Mouse (Mus musculus) Patski (cell line): Measurements from ENCODE around the gene Zc3h18. TPM values are rescaled to one million over a fixed set of nuclear protein-coding genes. Genes with fewer than 3 reads are reported as not detected.

Source experiments
- ATAC-seq: fragments of 100-300 bp; one replicate; pipeline ENCODE4 v1.8.0; 2021
- CTCF ChIA-PET: fragments of 350-600 bp; sonication (Branson Sonifier 250); formaldehyde crosslinking; loops from one replicate; lab custom pipeline; 2022; ENCODE audit warnings: inconsistent platforms; lab: Charles Lee
- POLR2A ChIA-PET: fragments of 350-600 bp; sonication (Branson Sonifier 250); formaldehyde crosslinking; loops from one replicate; lab custom pipeline; 2022; ENCODE audit warnings: antibody characterized with exemption, inconsistent platforms; lab: Charles Lee
- DNase-seq: peaks from one replicate; pipeline ENCODE4 v3.0.0-alpha.2; 2011; ENCODE audit warnings: low read depth, low spot score
- H3K27me3 ChIP-seq: fragments of 371-371 bp; one replicate; pipeline ENCODE4 v1.5.1; 2021
- CTCF ChIP-seq: fragments of 100-300 bp; IDR thresholded peaks from one replicate; pipeline ENCODE4 v1.5.1; 2021
- in situ Hi-C: fragments of 300-500 bp; cut with MboI; formaldehyde crosslinking; loops from 3 replicates; pipeline ENCODE4 v1.11.1; 2018; ENCODE audit warnings: low pct_unique_long_range_greater_than_20kb, mixed read lengths
- polyA plus RNA-seq: library from polyadenylated mRNA; unstranded; gene quantifications from one replicate; pipeline ENCODE4 v1.2.3, GENCODE M21; 2021

Gene Zc3h18
- polyA plus RNA-seq, 1 experiment from 2014 or later: 54.1 TPM

DNA sequence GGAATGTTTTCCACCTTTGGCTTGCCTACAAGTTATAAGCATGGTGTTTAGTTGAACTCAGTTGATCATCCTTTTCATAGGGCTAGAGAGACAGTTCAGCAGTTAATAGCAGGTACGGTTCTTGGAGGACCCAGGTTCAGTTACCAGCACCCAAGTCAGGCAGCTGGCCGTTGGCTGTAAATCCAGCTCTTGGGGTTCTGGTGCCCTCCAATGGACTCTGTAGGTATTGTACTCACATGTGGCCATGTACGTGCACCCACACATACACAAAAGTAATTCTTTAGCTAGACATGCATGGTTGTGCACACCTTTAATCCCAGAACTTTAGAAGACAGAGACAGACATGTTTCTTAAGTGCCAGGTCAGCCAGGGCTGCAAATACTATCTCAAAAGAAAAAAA lies 12.9 kb downstream of the Zc3h18 start:
- in situ Hi-C loops: no loop called here
- H3K27me3 ChIP-seq: no peaks in the 10 kb centered on the region
- no peak for DNase-seq
- POLR2A ChIA-PET: no interaction called here
- CTCF ChIA-PET: interaction anchor here (1.0 to 1.1 kb wide), 2 partner anchors 8 to 12 kb away, joined by 3 read pairs; no protein-coding TSS in a partner anchor
- TF ChIP-seq CTCF: no peak
- ATAC-seq: no peak

DNA sequence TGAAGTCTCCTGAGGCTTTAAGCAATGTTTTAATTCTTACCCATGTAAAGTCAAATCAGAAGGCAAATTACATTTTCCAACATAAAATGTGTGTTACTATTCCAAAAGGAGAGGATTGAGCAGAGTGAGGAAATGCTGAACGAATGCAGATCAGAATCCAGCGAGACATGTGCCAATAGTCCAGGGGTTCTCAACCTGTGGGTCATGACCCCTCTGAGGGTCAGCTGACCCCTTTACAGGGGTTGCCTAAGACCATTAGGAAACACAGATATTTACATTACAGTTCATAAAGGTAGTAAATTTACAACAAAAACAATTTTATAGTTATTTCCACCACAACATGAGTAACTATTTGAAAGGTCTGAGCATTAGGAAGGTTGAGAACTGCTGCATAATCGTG lies 14.3 kb downstream of the Zc3h18 start:
- no peak for DNase-seq
- no peak for TF ChIP-seq CTCF
- in situ Hi-C loops: no loop called here
- ChIA-PET CTCF (no interaction called here), POLR2A (interaction anchor here (0.6 kb wide), 1 partner anchor 11 kb away, joined by 5 read pairs; no protein-coding TSS in a partner anchor)
- H3K27me3 ChIP-seq: no peaks in the 10 kb centered on the region
- no peak for ATAC-seq

DNA sequence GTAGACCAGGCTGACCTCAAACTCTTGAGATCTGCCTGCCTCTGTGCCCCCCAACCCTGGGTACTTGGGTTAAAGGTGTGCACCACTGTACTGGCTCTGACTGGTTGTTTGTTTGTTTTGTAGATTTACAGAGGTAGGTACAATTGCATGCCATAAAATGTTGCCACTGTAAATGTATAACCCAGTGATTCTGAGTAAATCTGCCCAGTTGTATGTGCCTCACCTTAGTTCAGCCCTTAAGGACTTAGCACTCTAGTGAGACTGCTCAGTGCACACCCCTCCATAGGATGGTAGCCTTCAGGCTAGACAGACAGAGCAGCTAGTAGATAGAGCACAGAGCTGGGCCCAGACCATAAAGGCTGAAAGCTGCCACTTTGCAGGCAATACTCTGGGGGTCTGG lies 17.3 kb downstream of the Zc3h18 start:
- in situ Hi-C loops: no loop called here
- POLR2A ChIA-PET: no interaction called here
- ATAC-seq: no peak
- no peak for DNase-seq
- TF ChIP-seq CTCF: no peak
- H3K27me3 ChIP-seq: no peaks in the 10 kb centered on the region
- CTCF ChIA-PET: interaction anchor here (1.2 kb wide), 1 partner anchor 10 kb away, joined by 4 read pairs; no protein-coding TSS in a partner anchor

GRCm38 (mm10) chr8:122395291-122395690 lies 18.9 kb downstream of the Zc3h18 start:
- CTCF ChIA-PET: no interaction called here
- H3K27me3 ChIP-seq: no peaks in the 10 kb centered on the region
- DNase-seq (no peak), ATAC-seq (no peak)
- in situ Hi-C loops: no loop called here
- TF ChIP-seq CTCF: no peak
- POLR2A ChIA-PET: interaction anchor here (0.7 kb wide), 1 partner anchor 92 kb away, joined by 4 read pairs; no protein-coding TSS in a partner anchor

DNA sequence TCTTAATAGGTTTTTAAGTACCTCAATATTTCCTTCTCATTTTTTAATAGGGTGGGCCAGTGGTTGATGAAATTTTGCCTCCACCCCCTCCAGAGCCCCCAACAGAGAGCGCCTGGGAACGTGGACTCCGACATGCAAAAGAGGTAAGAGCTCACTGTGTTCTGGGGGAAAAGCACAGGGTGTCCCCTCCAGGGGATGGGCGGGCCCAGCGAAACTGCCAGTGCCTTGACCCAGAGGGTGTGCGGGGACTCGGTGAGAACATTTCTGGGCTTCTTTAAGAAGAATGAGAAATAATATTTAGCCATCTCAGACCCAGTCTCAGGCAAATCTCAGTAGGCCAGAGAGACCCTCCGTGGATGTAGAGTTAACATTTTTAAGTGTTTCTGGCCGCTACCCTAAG lies 21.8 kb downstream of the Zc3h18 start:
- POLR2A ChIA-PET: interaction anchor here (1.3 kb wide), 1 partner anchor 55 kb away, joined by 3 read pairs; no protein-coding TSS in a partner anchor
- DNase-seq (no peak), ATAC-seq (no peak)
- no peak for TF ChIP-seq CTCF
- H3K27me3 ChIP-seq: no peaks in the 10 kb centered on the region
- CTCF ChIA-PET: interaction anchor here (0.9 kb wide), 1 partner anchor 9 kb away, joined by 3 read pairs; no protein-coding TSS in a partner anchor
- in situ Hi-C loops: no loop called here

DNA sequence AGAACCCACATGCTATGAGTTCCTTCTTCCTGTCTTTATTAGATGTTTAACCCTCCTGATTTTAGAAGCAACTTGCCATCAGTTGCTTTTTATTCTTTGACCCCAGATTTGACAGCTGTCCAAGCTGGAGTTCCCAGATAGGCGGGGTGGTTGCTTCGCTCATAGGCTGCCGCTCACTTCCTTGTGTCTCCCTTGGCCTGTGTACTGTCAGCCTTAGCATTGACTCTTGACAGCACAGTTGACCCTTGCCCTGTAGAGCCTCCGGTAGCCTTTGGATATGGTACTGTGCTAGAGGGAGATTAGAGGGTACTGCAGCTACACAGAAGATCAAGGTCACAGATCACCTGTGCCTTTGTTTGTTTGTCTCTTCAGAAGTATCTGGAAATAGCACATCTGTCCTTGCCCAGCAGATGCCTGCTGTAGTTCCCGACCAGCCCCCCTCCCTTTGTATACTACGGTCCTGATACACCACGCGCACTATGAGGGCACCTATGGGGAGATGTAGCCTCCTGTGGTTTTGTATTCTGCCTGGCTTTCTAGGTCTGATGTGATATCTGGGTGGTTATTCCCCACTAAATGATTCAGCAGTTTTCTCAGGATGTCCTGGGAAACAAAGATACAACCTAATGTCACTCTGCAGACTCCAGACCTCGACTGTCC lies 28.9 kb downstream of the Zc3h18 start:
- TF ChIP-seq CTCF: no peak
- ChIA-PET CTCF (no interaction called here), POLR2A (interaction anchor here (0.8 kb wide), 1 partner anchor 12 kb away, joined by 3 read pairs; no protein-coding TSS in a partner anchor)
- H3K27me3 ChIP-seq: no peaks in the 10 kb centered on the region
- ATAC-seq: no peak
- in situ Hi-C loops: no loop called here
- DNase-seq: no peak

DNA sequence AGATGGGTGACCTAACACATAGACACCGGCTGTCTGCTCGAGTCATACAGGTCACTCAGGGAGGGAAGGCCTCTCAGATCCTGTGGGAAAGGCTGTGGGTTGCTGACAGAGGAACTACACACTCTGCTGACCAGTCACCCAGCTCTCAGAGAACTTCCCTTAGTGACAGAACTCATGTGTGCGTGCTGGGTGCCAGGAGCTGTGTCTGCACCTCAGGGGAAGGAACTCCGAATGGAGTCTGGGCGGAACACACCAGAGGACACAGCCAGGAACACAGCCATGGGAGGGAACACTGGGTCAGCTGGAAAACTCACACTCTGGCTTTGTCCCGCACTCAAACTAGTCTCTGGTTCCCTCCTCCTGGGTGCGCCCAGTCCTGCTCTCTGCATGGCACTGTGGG lies 31.3 kb downstream of the Zc3h18 start:
- ATAC-seq: no peak
- DNase-seq: no peak
- POLR2A ChIA-PET: no interaction called here
- H3K27me3 ChIP-seq: no peaks in the 10 kb centered on the region
- CTCF ChIA-PET: no interaction called here
- TF ChIP-seq CTCF: no peak
- in situ Hi-C loops: no loop called here

- POLR2A ChIA-PET: no interaction called here
- CTCF ChIA-PET: no interaction called here
- H3K27me3 ChIP-seq: no peaks in the 10 kb centered on the region
- no peak for TF ChIP-seq CTCF
- in situ Hi-C loops: no loop called here
- DNase-seq (no peak), ATAC-seq (no peak)
These were observed 37.9 kb downstream of the Zc3h18 start for GRCm38 (mm10) chr8:122414311-122414710.

DNA sequence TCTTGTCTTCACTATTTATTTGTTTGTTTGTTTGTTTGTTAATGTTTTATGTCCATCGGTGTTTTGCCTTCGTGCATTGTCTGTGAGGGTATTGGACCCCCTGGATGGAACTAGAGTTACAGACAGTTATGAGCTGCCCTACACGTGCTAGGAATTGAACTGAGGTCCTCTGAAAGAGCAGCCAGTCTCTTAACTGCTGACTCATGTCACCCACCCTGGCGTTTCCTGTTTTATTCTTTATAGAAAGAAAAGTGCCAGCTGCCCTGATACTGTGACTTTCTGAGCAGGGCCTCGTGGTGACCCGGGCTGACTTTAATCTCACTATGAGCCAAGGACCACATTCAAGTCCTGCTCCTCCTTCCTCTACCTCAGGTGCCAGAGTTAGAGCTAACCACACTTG lies 39.1 kb downstream of the Zc3h18 start:
- no peak for ATAC-seq
- CTCF ChIA-PET: no interaction called here
- DNase-seq: no peak
- TF ChIP-seq CTCF: no peak
- H3K27me3 ChIP-seq: no peaks in the 10 kb centered on the region
- in situ Hi-C loops: no loop called here
- POLR2A ChIA-PET: no interaction called here

GRCm38 (mm10) chr8:122419881-122420555 lies 43.6 kb downstream of the Zc3h18 start:
- in situ Hi-C loops: no loop called here
- DNase-seq (no peak), ATAC-seq (no peak)

More at GRCm38 (mm10) chr8:122419881-122420555, 43.6 kb downstream of the Zc3h18 start:
- TF ChIP-seq CTCF: no peak
- ChIA-PET POLR2A (no interaction called here), CTCF (no interaction called here)
- H3K27me3 ChIP-seq: no peaks in the 10 kb centered on the region
